Mouse (Mus musculus): ENCODE results near the gene Cop1. TPM values are rescaled to one million over a fixed set of nuclear protein-coding genes. Genes with fewer than 3 reads are reported as not detected.

Gene Cop1
- polyA plus RNA-seq, 1 experiment from 2014 or later, result 152 TPM

DNA sequence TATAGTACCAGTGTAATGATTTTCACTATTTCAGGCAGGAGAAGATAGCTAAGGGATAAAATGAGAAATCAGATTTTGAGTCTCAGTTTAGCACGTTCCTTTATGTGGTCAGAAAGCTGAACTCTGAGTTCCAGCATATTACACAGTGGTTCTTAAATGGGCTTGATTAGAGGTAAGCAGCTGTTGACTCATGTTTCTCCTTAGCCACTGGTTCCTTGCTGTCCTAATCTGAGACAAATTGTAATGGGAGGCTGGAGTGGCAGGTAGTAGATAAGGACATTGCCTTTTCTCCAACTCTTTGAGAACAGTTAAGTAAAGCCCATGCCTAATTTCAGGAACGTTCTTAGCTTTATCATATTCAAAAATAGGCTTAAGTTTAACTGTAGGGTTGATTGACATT is 3.6 kb downstream of the Cop1 start:
- Histone ChIP-seq H3K9ac (no peak overlapping the region), H3K4me2 (replicated peaks) (no peak overlapping the region), H3K4me1 (peaks cover 16% of the 10 kb centered on the region), H3K27me3 (replicated peaks) (no peaks in the 10 kb centered on the region), H3K36me3 (peaks cover 4% of the 10 kb centered on the region), H3K9me3 (no peaks in the 10 kb centered on the region), H3K27ac (no peak overlapping the region), H3K4me3 (no peak overlapping the region)
- no peak for ATAC-seq (ENCODE audit: low FRiP score, low read depth)
- WGBS, result 93% methylated on average over 2 of the region's 2 CpGs

DNA sequence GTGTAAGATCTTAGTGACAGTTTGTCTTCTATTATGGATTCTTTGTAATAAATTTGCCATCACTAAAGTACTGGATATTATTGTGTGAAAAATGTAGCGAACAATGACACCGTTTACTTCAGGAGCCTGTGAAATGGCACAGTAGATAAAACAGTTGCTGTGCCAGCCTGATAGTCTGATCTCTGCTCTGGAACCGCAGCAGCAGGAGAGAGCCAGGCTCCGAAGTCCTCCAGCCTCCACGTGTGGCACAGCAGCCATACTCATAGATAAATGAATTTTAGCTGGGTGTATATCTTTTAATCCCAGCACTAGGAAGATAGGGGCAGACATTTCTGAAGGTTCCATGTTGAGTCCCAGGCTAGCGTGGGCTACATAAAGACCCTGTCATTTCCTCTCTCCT is 6.0 kb downstream of the Cop1 start:
- Histone ChIP-seq H3K4me3 (no peak overlapping the region), H3K4me1 (peaks cover 16% of the 10 kb centered on the region), H3K27ac (no peak overlapping the region), H3K4me2 (replicated peaks) (no peak overlapping the region), H3K27me3 (replicated peaks) (no peaks in the 10 kb centered on the region), H3K36me3 (peaks cover 5% of the 10 kb centered on the region), H3K9ac (no peak overlapping the region), H3K9me3 (no peaks in the 10 kb centered on the region)
- 88% methylated on average over 6 of the region's 6 CpGs for WGBS
- no peak for ATAC-seq (ENCODE audit: low FRiP score, low read depth)

DNA sequence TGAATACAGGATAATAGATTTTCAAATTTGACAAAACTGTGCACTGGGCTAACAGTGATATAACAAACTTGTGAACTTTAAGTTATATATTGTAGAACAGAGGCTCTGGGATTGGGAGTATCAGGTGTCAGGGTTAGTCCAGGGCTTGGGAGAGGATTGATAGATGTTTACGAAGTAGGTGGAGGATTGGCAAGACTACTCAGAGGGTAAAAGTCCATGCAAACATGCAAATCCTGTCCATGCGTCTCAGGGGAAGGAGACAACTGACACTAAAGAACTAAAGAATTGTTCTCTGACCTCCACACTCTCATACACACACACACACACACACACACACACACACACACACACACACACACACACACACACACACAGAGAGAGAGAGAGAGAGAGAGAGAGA is 18.2 kb downstream of the Cop1 start:
- no peak for ATAC-seq (ENCODE audit: low FRiP score, low read depth)
- WGBS, result 79% methylated on average over 2 of the region's 2 CpGs

DNA sequence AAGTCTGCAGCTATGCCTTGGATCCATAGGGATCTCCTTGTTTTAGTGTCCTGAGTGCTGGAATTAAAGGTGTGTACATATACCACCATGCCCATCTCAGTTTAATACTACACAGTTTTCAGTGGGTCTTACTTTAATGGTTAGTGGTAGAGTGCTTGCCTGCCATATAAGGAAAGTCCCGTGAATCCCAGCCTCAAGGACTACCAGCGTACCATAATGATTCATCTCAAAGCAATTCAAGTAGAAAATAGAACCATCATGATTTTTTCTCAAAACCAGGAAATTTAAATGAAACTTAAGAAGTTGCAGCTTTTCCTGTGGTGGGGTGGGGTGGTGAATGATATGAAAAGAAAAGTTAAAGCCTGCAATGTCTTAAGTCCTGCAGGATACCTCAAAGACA is 21.0 kb downstream of the Cop1 start:
- no peak overlapping the region for H3K4me2 ChIP-seq (replicated peaks)
- no peak for ATAC-seq (ENCODE audit: low FRiP score, low read depth)
- H3K9me3 ChIP-seq, result no peaks in the 10 kb centered on the region
- H3K36me3 ChIP-seq, result peaks cover 23% of the 10 kb centered on the region
- no peak overlapping the region for H3K4me3 ChIP-seq
- no peaks in the 10 kb centered on the region for H3K4me1 ChIP-seq
- no peaks in the 10 kb centered on the region for H3K27me3 ChIP-seq (replicated peaks)
- no peak overlapping the region for H3K9ac ChIP-seq
- 90% methylated on average over 2 of the region's 2 CpGs for WGBS
- H3K27ac ChIP-seq, result no peak overlapping the region

More for the DNA sequence above, 18.2 kb downstream of the Cop1 start:
- Histone ChIP-seq H3K9me3 (no peaks in the 10 kb centered on the region), H3K4me1 (no peaks in the 10 kb centered on the region), H3K27me3 (replicated peaks) (no peaks in the 10 kb centered on the region), H3K9ac (no peak overlapping the region), H3K36me3 (peaks cover 25% of the 10 kb centered on the region), H3K4me3 (no peak overlapping the region), H3K4me2 (replicated peaks) (no peak overlapping the region), H3K27ac (no peak overlapping the region)

DNA sequence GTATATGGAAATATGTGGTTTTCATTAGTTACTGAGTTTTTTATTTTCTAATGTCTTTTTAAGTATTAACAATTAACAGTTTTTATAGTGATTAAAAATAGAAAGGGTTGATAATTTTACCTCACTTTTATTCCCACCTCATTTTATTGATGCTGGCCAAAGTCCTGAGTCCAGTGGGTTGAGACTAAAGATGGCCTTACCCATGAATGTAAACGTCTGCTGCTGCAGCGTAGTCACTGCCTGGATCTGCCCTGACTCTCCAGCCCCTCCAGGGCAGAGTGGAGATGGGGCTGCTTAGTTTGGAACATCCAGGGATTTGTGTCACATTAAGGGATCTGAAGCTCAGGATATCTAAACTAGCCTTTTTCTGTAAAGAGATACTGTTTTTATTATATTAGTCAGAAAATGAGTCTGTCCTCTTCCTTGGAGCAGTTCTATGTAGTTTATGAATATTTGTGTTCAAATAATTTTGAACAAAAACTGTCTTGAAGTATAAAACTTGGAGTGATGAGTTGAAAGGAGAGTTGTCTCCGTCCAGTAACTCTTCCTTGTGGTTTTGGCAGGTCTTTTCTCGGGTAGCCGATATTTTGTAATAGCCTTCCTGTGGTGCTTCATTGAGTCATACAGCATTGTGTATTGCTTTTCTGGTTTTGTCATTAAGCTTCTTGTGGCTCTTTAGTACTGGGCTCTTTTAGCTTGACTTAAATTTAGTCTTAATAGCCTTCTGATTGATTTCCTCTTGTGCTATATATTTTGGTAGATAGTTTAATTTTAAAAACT is 23.0 kb downstream of the Cop1 start:
- H3K4me2 ChIP-seq (replicated peaks), result no peak overlapping the region
- peaks cover 23% of the 10 kb centered on the region for H3K36me3 ChIP-seq
- H3K4me1 ChIP-seq, result no peaks in the 10 kb centered on the region
- ATAC-seq (ENCODE audit: low FRiP score, low read depth), result no peak
- H3K4me3 ChIP-seq, result no peak overlapping the region
- no peak overlapping the region for H3K27ac ChIP-seq
- no peak overlapping the region for H3K9ac ChIP-seq
- H3K9me3 ChIP-seq, result no peaks in the 10 kb centered on the region
- H3K27me3 ChIP-seq (replicated peaks), result no peaks in the 10 kb centered on the region
- WGBS, result 88% methylated on average over 5 of the region's 5 CpGs

DNA sequence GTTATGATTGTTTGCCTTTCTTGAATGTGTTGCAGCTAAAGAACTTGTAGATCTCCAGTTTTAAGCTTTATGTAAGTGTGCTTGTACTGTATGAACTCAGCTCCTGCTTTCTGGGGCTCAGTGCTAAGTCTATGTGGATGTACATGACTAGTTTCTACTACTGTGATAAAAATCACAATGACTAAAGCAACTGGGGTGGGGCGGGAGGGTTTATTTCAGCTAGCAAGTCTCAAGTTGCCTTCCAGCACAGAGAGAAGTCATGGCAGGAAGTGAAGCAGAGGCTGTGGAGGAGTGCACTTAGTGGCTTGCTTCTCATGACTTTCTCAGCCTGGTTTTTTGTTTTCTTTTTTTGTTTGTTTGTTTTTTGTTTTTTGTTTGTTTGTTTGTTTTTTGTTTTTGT is 24.4 kb downstream of the Cop1 start:
- no peak for ATAC-seq (ENCODE audit: low FRiP score, low read depth)
- Histone ChIP-seq H3K9ac (no peak overlapping the region), H3K4me3 (no peak overlapping the region), H3K36me3 (peaks cover 20% of the 10 kb centered on the region), H3K27ac (no peak overlapping the region), H3K27me3 (replicated peaks) (no peaks in the 10 kb centered on the region), H3K4me2 (replicated peaks) (no peak overlapping the region), H3K4me1 (no peaks in the 10 kb centered on the region), H3K9me3 (no peaks in the 10 kb centered on the region)
- WGBS, result 78% methylated on average over 1 of the region's 1 CpGs

DNA sequence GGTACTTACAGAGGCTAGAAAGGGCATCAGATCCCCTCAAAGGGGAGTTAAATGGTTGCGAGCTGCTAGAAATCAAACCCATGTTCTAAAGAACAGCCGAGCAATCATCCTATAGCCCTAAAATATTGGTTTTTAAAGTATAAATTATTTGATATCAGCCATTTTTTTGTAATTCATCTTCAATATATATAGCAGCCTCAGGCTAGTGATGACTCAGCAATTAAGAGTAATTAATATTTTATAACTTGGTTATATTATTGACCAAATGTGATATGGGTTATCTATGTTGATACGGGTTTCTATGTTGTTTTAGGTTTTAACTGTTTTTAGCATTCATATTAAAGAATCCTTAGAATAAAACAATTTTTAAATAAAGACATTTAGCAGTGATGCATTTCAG is 31.7 kb downstream of the Cop1 start:
- Histone ChIP-seq H3K9ac (no peak overlapping the region), H3K27me3 (replicated peaks) (no peaks in the 10 kb centered on the region), H3K4me1 (no peaks in the 10 kb centered on the region), H3K4me3 (no peak overlapping the region), H3K9me3 (no peaks in the 10 kb centered on the region), H3K27ac (no peak overlapping the region), H3K36me3 (peaks cover 11% of the 10 kb centered on the region; the same call in 1 of the 2 replicates), H3K4me2 (replicated peaks) (no peak overlapping the region)
- WGBS, result 97% methylated on average over 3 of the region's 3 CpGs
- no peak for ATAC-seq (ENCODE audit: low FRiP score, low read depth)

DNA sequence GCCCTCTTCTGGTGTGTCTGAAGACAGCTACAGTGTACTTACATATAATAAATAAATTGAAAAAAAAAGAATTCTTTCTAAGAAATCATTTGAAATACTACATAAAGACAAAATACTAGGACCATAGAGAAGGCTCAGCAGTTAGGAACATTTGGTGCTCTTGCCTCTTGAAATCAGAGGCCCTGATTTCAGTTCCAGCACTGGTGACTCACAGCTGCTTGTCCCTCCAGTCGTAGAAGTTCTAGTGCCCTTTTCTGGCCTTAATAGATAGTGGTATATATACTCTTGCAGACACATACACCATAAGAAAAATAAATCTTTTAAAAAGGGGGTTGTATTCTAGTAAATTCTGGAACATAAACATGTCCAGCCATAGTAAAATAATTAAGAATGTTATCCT is 48.0 kb downstream of the Cop1 start:
- Histone ChIP-seq H3K4me1 (no peaks in the 10 kb centered on the region), H3K9me3 (no peaks in the 10 kb centered on the region), H3K4me3 (no peak overlapping the region), H3K36me3 (peaks cover 7% of the 10 kb centered on the region; the same call in 1 of the 2 replicates), H3K27me3 (replicated peaks) (no peaks in the 10 kb centered on the region), H3K9ac (no peak overlapping the region), H3K4me2 (replicated peaks) (no peak overlapping the region), H3K27ac (no peak overlapping the region)
- no peak for ATAC-seq (ENCODE audit: low FRiP score, low read depth)
- WGBS, result 96% methylated on average over 1 of the region's 1 CpGs

DNA sequence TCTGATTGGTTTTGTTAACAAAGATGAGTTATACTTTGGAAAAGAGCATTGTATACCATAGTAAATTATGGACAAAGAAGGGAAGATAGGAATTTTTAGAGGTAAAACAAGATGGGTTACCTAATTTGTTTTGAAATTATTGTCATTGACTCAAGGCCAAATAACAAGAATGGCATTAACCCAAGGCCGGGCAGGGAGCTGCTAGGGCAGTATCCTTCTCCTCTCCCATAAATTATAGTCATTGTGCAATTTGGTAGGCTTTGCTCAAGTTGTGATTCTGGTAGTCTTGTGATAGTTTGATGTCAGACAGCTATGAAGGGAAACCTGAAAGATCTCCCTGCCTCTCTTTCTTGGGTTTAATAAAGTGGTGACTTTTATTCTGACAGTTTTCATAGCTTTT is 49.7 kb downstream of the Cop1 start:
- Histone ChIP-seq H3K27me3 (replicated peaks) (no peaks in the 10 kb centered on the region), H3K27ac (no peak overlapping the region), H3K9me3 (no peaks in the 10 kb centered on the region), H3K36me3 (peaks cover 7% of the 10 kb centered on the region; the same call in 1 of the 2 replicates), H3K9ac (no peak overlapping the region), H3K4me3 (no peak overlapping the region), H3K4me2 (replicated peaks) (no peak overlapping the region), H3K4me1 (no peaks in the 10 kb centered on the region)
- no peak for ATAC-seq (ENCODE audit: low FRiP score, low read depth)
- 84% methylated on average over 1 of the region's 1 CpGs for WGBS

DNA sequence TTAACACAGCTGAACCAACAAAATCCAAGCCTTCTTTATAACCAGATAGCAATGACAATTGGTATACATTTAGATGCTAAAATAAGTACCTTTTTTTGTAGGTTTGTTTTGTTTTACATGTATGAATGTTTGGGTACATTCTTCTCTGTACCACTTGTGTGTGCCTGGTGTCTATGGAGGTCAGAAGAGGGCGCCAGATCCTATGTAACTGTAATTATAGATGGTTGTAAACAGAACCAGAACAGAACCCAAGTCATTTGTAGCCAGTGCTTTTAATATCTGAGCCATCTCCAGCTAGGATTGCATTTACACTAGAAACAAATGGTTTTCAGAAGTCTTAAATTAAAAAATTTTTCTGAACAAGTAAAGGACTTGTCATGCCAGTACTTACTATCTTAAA is 54.7 kb downstream of the Cop1 start:
- Histone ChIP-seq H3K4me2 (replicated peaks) (no peak overlapping the region), H3K36me3 (peaks cover 3% of the 10 kb centered on the region; the same call in 1 of the 2 replicates), H3K4me1 (no peaks in the 10 kb centered on the region), H3K27me3 (replicated peaks) (no peaks in the 10 kb centered on the region), H3K9ac (no peak overlapping the region), H3K4me3 (no peak overlapping the region), H3K27ac (no peak overlapping the region), H3K9me3 (no peaks in the 10 kb centered on the region)
- 72% methylated on average over 1 of the region's 1 CpGs for WGBS
- ATAC-seq (ENCODE audit: low FRiP score, low read depth), result no peak

DNA sequence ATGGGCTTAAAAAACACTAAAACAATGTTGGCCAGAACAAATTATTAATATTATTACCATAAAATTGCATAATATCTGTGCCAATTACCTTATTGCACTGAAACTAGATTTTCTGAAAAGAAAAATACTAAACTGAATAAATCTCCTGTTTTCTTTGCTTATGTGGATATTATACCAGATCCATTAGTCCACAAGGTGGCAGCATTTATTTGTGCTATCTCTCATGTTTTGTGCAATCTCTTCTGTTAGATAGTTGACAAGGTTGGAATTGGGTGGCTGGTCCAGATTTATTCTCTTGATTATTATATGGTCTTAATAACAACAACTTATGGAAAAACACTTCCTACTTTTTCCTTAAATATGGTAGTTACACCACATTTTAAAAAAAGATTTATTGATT is 58.1 kb downstream of the Cop1 start:
- Histone ChIP-seq H3K27ac (no peak overlapping the region), H3K4me2 (replicated peaks) (no peak overlapping the region), H3K9me3 (no peaks in the 10 kb centered on the region), H3K36me3 (peaks cover 16% of the 10 kb centered on the region; the same call in 1 of the 2 replicates), H3K9ac (no peak overlapping the region), H3K4me3 (no peak overlapping the region), H3K27me3 (replicated peaks) (no peaks in the 10 kb centered on the region), H3K4me1 (no peaks in the 10 kb centered on the region)
- ATAC-seq (ENCODE audit: low FRiP score, low read depth), result no peak

DNA sequence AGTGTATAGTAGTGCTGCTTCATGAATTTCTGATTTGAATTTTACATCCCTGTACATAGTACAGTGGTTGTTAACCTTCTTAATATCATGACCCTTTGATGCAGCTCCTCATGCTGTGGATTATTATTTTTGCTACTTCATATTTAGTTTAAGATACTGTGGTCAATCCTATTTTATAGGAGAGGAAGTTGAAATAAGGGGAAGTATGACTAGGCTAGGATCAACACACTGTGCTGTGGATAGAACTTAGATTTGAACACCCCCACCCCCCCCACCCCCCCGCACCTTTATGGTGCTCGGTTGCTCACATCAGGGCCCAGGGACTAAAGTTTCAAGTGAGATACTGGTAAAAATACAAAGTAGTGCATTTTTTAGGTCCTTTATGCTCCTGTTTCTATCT is 58.7 kb downstream of the Cop1 start:
- ATAC-seq (ENCODE audit: low FRiP score, low read depth), result no peak
- H3K4me1 ChIP-seq, result no peaks in the 10 kb centered on the region
- H3K27ac ChIP-seq, result no peak overlapping the region
- no peak overlapping the region for H3K4me3 ChIP-seq
- peaks cover 16% of the 10 kb centered on the region; the same call in 1 of the 2 replicates for H3K36me3 ChIP-seq
- H3K9ac ChIP-seq, result no peak overlapping the region
- no peaks in the 10 kb centered on the region for H3K27me3 ChIP-seq (replicated peaks)
- H3K9me3 ChIP-seq, result no peaks in the 10 kb centered on the region
- WGBS, result 90% methylated on average over 2 of the region's 2 CpGs
- H3K4me2 ChIP-seq (replicated peaks), result no peak overlapping the region

DNA sequence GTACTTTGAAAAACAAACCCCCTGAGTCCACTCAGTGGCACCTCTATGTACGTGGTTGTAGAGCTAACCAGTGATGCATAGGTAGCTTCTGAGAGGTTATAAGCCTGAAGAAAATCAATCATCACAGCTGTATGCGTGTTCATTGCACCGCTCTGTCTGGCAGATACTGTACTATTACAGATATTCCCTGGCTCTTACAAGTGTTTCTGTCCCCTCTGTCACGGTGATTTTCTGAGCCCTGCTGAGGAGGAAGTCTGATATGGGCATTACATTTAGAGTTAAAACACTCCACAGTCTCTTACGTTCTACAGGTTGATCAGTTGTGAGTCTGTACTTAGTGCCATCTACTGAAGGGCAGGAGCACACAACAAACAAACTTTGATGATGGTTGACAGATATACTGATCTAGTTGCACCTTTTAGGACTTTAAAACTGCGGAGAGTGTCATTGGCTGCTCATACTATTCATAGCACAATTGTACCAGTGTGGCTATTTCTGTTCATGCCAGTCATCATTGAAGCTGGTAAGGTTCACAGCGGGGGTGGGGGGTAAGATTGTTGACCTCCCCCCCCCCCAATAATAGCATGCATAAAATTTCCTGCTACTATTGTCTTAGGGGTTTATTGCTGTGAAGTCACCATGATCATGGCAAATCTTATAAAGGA is 69.4 kb downstream of the Cop1 start:
- 96% methylated on average over 7 of the region's 7 CpGs for WGBS
- H3K4me3 ChIP-seq, result no peak overlapping the region

More for the DNA sequence above, 69.4 kb downstream of the Cop1 start:
- H3K27ac ChIP-seq, result no peak overlapping the region
- no peak for ATAC-seq (ENCODE audit: low FRiP score, low read depth)
- no peaks in the 10 kb centered on the region for H3K9me3 ChIP-seq
- H3K27me3 ChIP-seq (replicated peaks), result no peaks in the 10 kb centered on the region
- H3K4me2 ChIP-seq (replicated peaks), result no peak overlapping the region
- no peak overlapping the region for H3K9ac ChIP-seq
- no peaks in the 10 kb centered on the region; the same call in 1 of the 2 replicates for H3K36me3 ChIP-seq
- H3K4me1 ChIP-seq, result no peaks in the 10 kb centered on the region

Measured in neural tube, embryonic 12.5 days (tissue).